Mouse (Mus musculus) ES-E14 (cell line): Measurements from ENCODE around the gene Serping1.

Source experiments
- ZC3H11A ChIP-seq: IDR thresholded peaks from 2 replicates; pipeline ENCODE4 v1.6.1; 2012; ENCODE audit warnings: low read depth, mild to moderate bottlenecking, inconsistent platforms, low read length, borderline replicate concordance
- ZNF384 ChIP-seq: IDR thresholded peaks from 2 replicates; pipeline ENCODE4 v1.6.1; 2012; ENCODE audit warnings: low read depth, low read length, inconsistent platforms

- no peak for TF ChIP-seq ZC3H11A
- TF ChIP-seq ZNF384 = no peak
Measured at GRCm38 (mm10) chr2:84742451-84743283, 32.6 kb downstream of the Serping1 start.
